Mouse (Mus musculus): ENCODE results near the gene Gnb3.
A peak's percentile ranks its signal among the peaks of the same experiment; 100 is the strongest.
"Not testable (repeated sequence)": the region's sequence is repeated elsewhere in the genome, so short reads cannot be mapped to it uniquely, and the experiment has no call there.

The Gnb3 gene

GRCm38 (mm10) chr6:124856916-124857839 is 17.1 kb upstream of the Gnb3 start, which contains the start of gene P3h3:
TSS of gene P3h3 (minus strand) at chr6:124857752.
- DNase-seq: peak; percentile 70

- DNase-seq: no peak
Measured at GRCm38 (mm10) chr6:124856321-124856720, 16.2 kb upstream of the Gnb3 start.

GRCm38 (mm10) chr6:124854647-124855046 is 14.6 kb upstream of the Gnb3 start:
- no peak for DNase-seq

- DNase-seq: no peak
Measured at GRCm38 (mm10) chr6:124850535-124850934, 10.5 kb upstream of the Gnb3 start.

GRCm38 (mm10) chr6:124847305-124847704 is 7.2 kb upstream of the Gnb3 start:
- DNase-seq: peak; percentile 83

GRCm38 (mm10) chr6:124839805-124840204 is 270 bp downstream of the Gnb3 start:
- DNase-seq: no peak

- no peak for DNase-seq
Measured at GRCm38 (mm10) chr6:124836411-124836810, 3.7 kb downstream of the Gnb3 start.

- no peak for DNase-seq
Measured at GRCm38 (mm10) chr6:124835531-124835930, 4.5 kb downstream of the Gnb3 start.

GRCm38 (mm10) chr6:124834512-124835081 is 5.5 kb downstream of the Gnb3 start:
- DNase-seq: no peak

- DNase-seq: no peak
Measured at GRCm38 (mm10) chr6:124831649-124832048, 8.4 kb downstream of the Gnb3 start.

- not testable (repeated sequence) for DNase-seq
Measured at GRCm38 (mm10) chr6:124831199-124831598, 8.9 kb downstream of the Gnb3 start.

- DNase-seq: peak; percentile 98
Measured at GRCm38 (mm10) chr6:124829799-124830700, 10.0 kb downstream of the Gnb3 start.

GRCm38 (mm10) chr6:124828868-124829798 is 10.9 kb downstream of the Gnb3 start, which contains the start of the genes Usp5 and Cdca3:
TSS of gene Usp5 (minus strand) at chr6:124829484.
TSS of gene Cdca3 (plus strand) at chr6:124829547.
- DNase-seq: peak; percentile 100

GRCm38 (mm10) chr6:124828101-124828592 is 11.9 kb downstream of the Gnb3 start:
- DNase-seq: peak; percentile 72

- DNase-seq: no peak
Measured at GRCm38 (mm10) chr6:124822049-124822448, 18.0 kb downstream of the Gnb3 start.

GRCm38 (mm10) chr6:124820891-124821290 is 19.2 kb downstream of the Gnb3 start:
- DNase-seq: no peak

- no peak for DNase-seq
Measured at GRCm38 (mm10) chr6:124817971-124818370, 22.1 kb downstream of the Gnb3 start.

- DNase-seq: no peak
Measured at GRCm38 (mm10) chr6:124817563-124817962, 22.5 kb downstream of the Gnb3 start.

- no peak for DNase-seq
Measured at GRCm38 (mm10) chr6:124817125-124817524, 22.9 kb downstream of the Gnb3 start.

- DNase-seq: no peak
Measured at GRCm38 (mm10) chr6:124816611-124817010, 23.5 kb downstream of the Gnb3 start.

All from kidney, adult 11 months (tissue).